Mouse (Mus musculus) cerebellum, postnatal 4 days (tissue): ENCODE measurements around the gene Macc1.
"Not testable (repeated sequence)": the region's sequence is repeated elsewhere in the genome, so short reads cannot be mapped to it uniquely, and the experiment has no call there.

ENCODE experiments used
- DNase-seq, 2 experiments: peaks; one replicate each; pipeline ENCODE4 v3.0.0; 2022; ENCODE audit warnings: low spot score in 2 of 2, mixed read lengths in 1 of 2

The Macc1 gene

DNA sequence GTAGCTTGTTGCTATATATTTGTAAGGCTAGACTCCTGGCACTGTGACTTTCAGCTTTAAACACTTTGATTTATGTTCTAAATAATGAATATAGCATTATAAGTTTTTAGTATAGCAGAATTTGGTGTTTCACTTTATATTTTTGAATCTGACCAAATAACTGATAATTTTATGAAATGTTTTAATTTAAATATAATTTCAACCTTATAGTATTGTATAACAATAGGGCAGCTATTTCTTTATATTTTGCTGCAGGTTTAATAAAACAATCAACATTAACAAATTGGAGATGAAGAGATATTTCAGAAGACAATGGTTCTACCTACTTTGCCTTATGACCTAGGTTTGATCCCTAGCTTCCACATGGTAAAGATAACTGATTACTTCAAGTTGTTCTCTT lies at the start of gene Macc1:
Macc1 (plus strand) TSS at position 301 of the 400 bp plus-strand sequence.
- no peak for DNase-seq

DNA sequence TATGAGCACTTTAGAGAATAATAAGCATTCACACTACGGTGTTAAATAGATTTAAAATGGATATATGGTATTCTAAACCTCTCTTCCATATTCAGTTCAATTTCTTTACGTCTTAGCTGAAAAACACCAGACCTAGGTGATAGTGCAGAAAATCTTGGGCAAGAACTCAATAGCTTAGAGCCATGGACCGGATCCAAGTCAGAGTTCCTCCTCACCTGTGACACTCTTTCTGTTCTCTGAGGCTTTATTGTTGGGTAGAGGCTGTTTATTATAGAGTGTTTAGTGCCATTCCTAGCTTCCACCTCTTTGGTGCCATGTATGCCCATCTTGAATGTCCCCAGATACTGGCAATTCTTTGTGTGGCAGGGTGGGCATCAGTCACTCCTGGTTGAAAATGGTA lies 49.6 kb upstream of the Macc1 start:
- DNase-seq, result no peak

DNA sequence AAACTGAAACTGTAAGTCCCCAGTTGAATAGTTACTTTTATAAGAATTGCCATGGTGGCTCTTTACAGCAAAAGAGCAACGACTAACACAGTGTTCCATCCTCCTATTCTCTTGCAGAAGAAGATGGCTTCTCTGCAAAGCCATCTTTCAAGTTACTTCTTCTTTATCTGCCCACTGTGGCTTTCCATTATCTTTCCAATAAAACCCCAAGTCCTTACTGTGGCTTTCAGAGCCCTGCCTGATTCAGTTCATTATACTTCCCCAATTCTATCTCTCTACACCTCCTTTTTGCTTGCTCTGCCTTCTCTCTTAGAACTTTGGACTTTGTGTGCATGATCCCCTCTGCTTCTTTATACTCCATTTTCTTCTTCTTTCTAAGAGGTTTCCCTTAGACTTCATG lies 45.3 kb upstream of the Macc1 start:
- no peak for DNase-seq

DNA sequence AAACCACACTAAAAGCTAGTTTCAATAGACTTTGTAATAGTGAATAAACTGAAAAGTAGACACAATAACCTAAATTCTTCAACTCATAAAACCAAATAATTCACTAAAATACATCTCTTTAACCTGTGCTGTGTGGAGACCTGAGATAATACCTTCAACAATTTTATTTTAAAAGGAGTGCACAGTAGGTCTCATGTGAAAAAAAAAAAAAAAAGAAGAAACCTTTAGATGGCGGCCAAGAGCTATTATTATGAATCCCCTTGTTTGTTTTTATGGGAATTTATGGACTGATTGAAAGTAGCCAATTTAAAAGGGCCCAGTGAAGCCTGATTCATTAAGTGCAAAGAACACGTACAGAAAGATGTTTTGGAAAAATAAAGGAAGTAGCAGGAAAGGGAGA lies 44.0 kb upstream of the Macc1 start:
- DNase-seq, result no peak

DNA sequence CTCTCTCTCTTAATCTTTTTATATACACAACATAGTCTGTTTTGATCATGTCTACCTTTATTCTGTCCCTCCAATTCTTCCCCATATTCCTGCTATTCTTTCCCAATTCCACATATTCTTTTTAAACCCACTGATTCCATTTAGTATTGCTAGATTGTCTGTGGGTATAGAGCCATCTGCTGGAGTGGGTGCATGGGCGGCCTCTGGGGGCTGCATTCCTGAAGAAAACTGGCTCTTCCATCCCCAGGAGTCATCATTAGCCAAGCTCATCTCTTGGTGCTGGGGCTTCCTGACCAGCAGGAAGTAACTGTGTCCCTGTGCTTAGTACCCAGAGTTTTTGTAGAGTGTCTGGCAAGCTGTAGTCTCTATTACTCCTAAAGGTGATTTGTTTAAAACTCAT lies 42.1 kb upstream of the Macc1 start:
- no peak for DNase-seq

DNA sequence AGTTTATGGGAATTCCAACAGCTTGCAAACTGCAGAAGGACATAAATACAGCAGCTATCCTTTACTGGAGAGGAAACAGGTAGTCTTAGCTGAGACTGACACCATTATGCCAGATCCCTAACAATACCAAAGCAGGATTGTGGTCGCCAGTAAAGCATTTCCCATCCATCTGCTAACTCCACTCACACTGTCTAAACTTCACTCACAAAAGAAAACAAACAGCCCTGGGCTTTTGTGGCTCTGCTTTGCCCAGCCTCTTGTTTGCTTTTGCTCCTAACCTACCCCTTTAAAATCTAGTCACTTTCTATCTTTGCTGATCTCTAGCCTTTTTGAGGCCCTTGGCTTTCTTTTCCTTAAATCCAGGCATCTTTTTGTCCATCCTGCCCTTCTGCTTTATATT lies 40.5 kb upstream of the Macc1 start:
- DNase-seq, result no peak

DNA sequence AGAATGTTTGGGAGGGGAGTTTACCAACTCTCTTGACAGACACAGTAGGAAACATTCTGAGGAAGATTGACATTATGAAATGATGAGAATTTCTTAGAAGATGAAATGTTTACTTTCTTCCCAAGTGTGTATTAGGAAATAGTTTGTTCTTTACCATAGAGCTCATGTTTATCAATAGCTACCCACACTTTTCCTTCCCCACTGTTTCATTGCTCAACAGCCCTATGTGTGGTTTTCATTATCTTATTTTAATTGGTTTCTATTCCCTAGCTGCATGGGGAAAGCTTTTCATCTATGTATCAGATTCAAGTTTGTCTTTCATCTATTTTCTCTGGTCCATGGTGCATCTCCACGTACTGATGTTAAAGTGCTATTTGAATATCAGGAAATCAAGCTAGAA lies 37.8 kb upstream of the Macc1 start:
- DNase-seq, result no peak

DNA sequence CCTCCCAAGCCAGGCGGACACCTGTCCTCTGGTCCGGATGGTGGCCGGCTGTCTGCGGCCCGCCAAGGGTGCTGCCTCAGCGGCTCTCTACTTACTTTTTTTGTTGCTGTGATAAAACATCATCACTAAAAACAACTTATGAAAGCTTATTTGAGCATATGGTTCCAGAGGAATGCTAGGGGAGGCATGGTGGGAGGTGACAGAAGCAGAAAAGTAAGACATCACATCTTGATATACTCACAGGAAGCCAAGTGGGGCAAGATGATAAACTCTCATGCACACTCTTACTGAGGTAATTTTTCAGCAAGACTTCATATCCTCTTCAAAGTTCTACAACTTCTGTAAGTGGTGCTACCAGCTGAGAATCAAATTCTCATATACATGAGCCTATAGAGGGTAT lies 22.5 kb upstream of the Macc1 start:
- no peak for DNase-seq

DNA sequence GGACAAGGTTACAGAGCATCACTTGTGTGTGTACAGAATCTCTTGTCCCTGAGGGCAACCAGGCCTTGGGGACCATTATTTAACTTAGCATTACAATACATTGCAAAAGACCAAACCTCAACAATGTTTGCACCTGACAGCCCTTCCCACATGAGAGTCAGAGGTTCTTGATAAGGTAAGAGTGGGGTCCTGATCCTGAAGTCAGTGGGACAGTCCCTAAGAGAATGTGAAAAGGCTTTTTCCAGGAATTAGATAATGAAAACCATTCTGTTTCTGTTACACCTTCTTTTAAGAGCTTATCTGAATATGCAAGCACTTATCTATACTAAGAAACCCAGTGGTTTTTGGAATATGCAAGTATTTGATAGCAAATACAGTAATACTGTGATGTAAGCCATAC lies 10.5 kb upstream of the Macc1 start:
- no peak for DNase-seq

DNA sequence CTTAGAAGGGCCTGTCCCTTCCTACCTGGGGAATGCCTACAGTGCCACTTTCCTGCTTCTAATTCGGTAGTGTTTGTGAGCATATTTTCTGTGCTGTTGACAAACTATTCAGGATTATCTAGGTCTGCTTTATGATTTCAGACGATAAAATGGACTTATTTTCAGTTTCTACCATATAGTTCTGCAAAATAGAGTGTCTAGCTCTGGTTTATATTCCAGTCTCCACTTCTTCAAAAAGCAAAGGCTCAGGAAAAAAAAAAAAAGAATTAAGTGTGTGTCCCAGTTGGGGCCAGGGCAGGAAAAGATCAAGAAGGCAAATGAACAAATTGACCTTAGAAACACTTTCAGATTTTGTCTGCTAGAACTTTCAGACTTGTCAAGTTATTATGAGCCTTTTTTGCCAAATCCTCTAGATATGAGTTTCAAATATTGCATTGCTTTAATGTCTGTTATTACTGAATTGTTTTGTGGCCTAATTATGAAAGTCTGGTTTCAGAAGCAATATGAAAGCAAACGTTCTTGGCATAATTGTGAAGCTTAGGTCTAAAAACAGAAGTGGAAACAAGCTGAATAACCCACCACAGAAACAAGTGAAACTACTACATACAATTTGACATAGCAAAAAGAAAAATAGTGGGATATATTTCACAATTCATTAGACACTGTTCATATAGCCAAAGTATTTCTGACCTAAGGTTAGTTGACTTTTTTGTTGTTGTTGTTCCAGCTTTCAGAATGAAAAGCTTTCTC lies 881 bp upstream of the Macc1 start:
- DNase-seq, result no peak

DNA sequence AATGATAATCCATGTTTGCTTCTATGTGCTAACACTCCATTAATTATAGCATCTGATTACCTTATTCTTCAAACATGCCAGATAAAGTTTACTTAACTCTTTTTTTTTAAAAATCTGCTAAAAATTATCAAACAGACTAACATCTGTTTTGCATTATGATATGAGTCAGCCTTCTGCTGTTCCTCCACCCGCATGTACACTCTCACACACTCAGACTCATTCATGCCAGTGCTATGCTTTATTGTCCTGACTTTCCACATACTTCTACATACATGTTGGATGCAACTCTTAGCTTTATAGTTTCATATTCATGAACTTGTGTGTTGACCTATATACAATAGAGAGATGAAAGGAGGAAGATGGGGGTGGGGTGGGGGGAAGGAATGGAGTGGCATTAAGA lies 4.7 kb downstream of the Macc1 start:
- DNase-seq, result no peak

DNA sequence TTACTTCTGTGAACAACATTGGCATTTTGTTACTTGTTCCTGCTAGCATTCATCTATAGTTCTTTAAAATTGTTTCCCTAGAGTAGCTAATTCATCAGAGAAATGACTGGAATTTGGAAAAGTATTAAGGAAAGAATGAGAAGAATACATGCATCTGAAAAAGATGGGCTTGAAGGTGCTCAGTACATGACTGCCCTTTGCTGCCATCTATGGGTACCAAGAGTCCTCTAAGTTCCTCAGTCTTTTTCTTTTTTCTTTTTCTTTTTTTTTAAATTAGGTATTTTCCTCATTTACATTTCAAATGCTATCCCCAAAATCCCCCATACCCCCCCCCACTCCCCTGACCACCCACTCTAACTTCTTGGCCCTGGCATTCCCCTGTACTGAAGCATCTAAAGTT lies 11.3 kb downstream of the Macc1 start:
- no peak for DNase-seq

DNA sequence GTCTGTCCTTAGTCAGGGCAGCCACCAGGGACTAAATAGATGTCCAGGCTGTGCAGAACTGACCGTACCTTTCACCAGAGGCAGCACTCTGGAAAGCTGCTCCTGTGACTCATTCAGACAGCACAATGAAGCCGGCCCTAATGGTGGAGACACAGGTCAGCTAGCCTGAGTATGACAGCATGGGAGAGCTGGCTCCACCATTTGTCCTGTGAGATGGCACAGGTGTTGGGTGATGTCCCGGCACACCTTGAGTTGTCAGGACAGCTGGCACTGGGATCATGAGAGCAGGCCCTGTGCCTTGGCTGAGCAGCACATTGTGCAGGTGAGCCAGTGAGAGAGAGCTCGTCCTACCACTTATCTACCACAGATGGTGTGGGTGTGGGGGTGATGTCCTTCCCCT lies 16.6 kb downstream of the Macc1 start:
- no peak for DNase-seq

DNA sequence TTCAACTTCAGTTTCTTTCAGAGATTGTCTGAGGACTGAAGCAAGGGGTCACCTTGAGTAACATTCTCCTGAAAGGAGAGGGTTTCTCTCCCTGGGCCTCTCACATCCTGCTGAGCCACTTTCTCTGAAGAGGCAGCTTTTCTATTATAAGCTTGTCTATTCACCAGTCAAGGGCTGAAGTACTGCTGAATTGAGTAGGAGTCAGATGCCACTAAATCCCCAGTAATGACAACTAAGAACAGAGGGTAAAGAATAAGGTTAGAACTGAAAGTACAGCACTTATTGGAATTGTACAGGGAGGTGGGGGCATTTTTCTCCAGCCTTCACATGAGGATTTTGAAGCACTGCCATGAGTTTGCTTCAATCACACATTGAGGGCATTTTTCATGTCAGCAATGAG lies 19.3 kb downstream of the Macc1 start:
- DNase-seq, result no peak

DNA sequence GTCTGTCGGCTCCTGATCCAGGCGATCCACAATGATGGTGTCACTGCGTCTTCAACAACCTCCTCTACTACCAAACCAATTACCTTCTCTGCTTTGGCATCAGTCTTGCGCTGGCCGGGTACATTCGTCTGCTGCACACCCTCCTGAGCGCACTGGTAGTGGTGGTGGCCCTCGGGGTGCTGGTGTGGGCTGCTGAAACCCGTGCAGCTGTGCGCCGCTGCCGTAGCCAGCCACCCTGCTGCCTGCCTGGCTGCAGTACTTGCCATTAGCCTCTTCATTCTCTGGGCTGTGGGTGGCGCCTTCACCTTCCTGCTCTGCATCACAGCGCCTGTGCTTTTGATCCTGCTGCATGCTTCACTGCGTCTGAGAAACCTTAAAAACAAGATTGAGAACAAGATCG lies 38.5 kb downstream of the Macc1 start:
- not testable (repeated sequence) for DNase-seq

DNA sequence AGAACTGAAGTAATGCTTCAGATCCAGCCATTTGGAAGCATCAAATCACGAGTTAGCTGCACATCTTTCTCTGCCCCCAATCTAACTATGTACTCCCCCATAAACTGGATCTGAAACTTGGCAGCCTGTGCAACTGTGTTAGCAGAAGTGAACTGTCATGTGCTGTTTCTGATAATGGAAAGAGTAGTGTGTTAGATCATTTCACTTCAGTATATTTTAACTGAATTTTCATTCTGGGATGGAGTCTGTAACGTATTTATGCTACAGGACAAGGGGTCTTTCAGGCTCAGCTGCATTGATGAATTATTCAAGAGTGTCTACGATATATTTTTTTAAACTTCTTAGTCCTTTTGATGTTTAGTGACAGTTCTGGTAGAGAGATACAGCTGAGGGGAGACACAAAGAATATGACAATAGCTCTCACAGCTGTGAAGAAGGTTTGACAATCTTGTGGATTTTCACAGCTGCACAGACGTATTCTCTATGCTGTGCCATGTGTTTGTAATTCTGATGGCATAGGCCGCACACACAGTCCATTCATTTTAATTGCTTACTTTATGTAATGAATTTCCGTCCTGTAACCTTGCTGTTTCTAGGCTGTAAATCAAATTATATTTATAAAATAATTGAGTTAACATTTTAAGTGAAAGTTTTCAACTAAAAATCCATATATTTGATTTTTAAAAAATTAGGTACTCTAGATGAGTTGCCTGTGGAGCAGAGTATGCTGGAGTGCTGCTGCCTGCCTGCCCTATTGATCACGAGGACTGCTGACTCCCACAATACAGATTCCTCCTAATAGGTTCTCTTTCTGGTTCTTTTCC lies 43.6 kb downstream of the Macc1 start:
- no peak for DNase-seq

DNA sequence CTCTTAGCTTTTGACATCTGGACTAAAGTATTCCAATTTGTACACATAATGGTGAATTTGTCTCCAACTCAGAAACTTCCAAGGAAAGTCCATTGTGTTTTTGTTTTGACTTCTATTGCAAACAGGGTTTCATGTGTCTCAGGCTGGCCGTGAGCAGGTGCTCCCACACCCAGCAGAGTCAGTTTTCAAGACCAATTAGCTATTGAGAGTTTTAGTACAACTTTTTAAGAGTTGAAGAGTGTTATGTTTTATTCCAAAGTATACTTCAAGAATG lies 44.1 kb downstream of the Macc1 start:
- no peak for DNase-seq

DNA sequence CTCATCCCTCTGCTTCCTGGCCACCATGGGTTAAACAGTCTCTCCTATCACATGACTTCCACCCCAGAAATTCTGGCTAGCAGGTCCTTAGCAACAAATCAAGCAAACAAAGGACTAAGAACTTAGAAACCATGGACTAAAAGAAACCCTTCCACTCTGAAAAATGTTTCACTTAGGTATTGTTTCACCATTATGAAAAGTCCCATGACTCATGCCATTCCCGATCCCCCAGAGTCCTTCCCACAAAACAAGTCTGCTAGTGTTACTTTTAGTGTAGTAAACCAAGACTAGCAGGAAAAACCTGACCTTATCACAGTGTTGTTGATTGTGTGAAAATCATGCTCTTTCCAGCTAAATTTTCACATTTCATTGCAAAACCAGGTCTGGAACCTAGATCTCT lies 51.0 kb downstream of the Macc1 start:
- no peak for DNase-seq

DNA sequence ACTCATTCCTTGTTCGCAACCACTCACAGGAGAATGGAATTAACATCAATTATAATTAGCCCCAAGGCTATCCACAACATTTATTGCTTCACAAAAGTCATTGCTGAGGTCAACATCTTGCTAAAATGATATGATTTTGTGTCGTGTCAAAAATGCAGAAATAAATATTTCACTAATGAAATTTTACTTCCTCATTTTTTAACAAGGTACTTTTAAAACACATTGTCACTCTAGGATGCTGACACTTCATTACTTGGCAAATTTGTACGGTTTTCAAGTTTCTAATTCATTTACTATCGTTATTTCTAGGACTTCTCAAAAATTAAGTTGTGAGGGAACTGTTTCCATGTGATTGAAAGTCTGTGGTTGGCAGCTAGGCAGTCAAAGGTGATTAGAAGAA lies 55.8 kb downstream of the Macc1 start:
- no peak for DNase-seq

DNA sequence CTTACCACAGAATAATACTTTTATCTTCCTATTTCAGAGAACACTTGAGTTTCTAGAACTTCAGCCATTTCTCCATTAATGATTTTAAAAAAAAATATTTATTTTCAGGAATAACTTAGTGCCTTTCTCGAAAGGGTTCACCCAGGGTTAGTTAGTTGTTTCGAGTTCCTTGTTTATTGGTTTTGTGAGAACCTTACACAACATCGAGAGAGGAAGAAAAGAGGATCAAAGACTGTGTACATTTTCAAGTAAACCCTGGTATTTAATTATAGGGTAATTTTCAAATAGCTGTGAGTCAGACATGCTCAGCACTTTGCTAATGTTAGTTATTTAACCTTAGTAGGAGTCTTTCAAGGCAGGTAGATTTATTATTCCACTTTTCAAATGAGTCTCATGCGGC lies 58.3 kb downstream of the Macc1 start:
- no peak for DNase-seq

DNA sequence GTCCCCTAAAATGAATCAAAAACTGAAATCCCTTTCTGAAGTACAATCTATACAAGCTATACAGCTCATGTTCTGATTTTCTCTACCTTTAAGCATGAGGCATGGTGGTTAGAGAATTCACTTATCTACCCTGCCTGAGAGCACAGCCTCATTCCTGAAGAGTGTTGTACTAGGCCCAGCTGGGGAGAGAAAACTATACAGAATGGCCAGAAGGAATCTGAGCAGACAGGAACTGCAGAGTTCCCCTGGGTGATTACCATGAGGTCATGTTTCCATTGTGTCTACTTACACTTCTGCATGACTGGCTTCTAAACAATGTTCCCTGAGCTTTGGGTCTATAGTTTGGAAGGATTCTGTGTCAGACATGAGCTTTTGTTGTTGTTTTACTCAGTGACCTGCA lies 62.8 kb downstream of the Macc1 start:
- DNase-seq, result no peak

DNA sequence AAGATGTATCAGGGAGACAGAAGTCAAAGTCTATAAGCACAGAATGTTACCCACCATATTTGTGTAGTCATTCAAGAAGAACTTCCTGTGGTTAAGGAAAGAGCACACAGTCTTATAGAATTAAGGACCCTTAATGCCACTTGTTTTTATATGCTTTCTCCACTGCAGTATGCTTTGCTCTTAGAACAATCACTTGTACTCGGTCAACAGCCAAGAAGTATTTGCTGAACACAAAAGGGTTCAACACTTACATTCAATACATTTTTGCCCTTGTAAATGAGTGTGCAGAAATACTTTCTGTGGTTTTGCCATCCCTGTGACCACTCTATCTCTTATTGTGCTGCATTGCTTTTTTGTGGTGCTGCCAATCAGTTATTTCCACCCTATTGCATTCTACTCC lies 67.8 kb downstream of the Macc1 start:
- DNase-seq, result no peak

DNA sequence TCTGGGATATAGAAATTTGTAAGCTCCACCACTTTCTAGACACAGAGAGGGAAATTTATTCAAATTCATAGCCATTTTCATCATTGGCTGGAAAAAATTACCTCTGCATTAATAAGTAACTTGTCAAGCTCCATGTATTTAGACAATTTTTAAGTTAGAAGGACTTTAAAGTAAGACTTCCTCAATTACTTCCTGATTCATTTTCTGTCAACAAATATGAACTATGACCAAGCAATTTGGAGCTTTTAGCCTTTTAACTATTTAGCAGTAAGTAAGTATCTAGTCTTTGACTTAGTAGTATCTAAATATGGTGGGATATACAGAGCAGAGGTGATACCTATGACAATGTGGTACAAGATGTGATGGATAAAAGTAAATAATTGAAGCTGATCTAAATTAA lies 72.2 kb downstream of the Macc1 start:
- DNase-seq, result no peak

DNA sequence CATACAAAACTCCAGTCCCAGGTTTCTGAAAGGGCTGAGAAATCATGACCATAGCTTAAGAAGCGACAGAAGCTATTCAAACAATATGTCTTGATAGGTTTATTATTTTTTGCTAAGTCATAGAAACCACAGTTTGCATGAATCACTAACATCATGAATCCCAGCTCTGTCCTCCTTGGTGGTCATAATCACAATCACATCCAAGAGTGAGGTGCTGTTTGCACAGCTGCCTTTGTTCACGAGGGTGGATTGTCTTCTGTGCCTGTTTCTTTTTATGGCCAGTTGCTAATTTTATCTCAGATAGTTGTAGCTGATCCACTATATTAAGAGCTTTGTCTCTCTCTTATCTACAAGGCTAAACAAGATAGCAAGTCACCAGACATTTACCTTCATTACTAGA lies 72.6 kb downstream of the Macc1 start:
- DNase-seq, result no peak
